Mouse (Mus musculus) liver, embryonic 14.5 days (tissue): ENCODE results near the gene Ruvbl2. TPM values are rescaled to one million over a fixed set of nuclear protein-coding genes. Genes with fewer than 3 reads are reported as not detected.
A peak's percentile ranks its signal among the peaks of the same experiment; 100 is the strongest.

Experiments used
- ATAC-seq: fragments of 200-750 bp; cut with Nextera tagmentation; 2 replicates; pipeline ENCODE4 v1.8.0; 2017; ENCODE audit warnings: moderate number of reproducible peaks, mild to moderate bottlenecking, moderate library complexity; ENCODE audit not compliant: insufficient read depth
- DNase-seq, 3 experiments: peaks; one replicate each; pipeline ENCODE4 v3.0.0-alpha.2; 2012 to 2013; ENCODE audit warnings: low read depth in 3 of 3, low spot score in 3 of 3
- H3K27ac ChIP-seq: fragments of 300-500 bp; sonication (generic); 2 replicates; pipeline ENCODE4 v1.5.1; 2014; ENCODE audit warnings: moderate library complexity, mild to moderate bottlenecking, control low read depth, inconsistent platforms
- H3K27me3 ChIP-seq: fragments of 300-500 bp; sonication (generic); 2 replicates; pipeline ENCODE4 v1.6.1; 2014; ENCODE audit warnings: mild to moderate bottlenecking, low read length, moderate library complexity; ENCODE audit not compliant: control insufficient read depth, insufficient read depth
- H3K36me3 ChIP-seq: fragments of 300-500 bp; sonication (generic); replicated peaks from 2 replicates; pipeline ENCODE4 v1.6.1; 2014; ENCODE audit warnings: low read depth; ENCODE audit not compliant: control insufficient read depth, insufficient read depth
- H3K4me1 ChIP-seq, 2 experiments: fragments of 200-500 bp in 1 of 2; fragments of 300-500 bp in 1 of 2; sonication (generic) in 1 of 2; replicated peaks; 2 replicates each; pipeline ENCODE4 v1.6.1; 2012 to 2014; ENCODE audit warnings: antibody characterized with exemption in 1 of 2, inconsistent platforms in 1 of 2, low read length in 1 of 2; ENCODE audit not compliant: control insufficient read depth in 2 of 2, insufficient read depth in 2 of 2
- H3K4me2 ChIP-seq: fragments of 300-500 bp; sonication (generic); 2 replicates; pipeline ENCODE4 v1.6.1; 2014; ENCODE audit warnings: low read depth, mild to moderate bottlenecking, control low read depth, moderate library complexity
- H3K4me3 ChIP-seq, 2 experiments: fragments of 200-500 bp in 1 of 2; fragments of 300-500 bp in 1 of 2; sonication (generic) in 1 of 2; 2 replicates each; pipeline ENCODE4 v1.5.1; 2012 to 2014; ENCODE audit warnings: low read depth in 2 of 2, low read length in 2 of 2, mild to moderate bottlenecking in 2 of 2, control low read depth in 1 of 2, inconsistent platforms in 1 of 2, moderate library complexity in 1 of 2; ENCODE audit not compliant: insufficient read depth in 1 of 2
- H3K9ac ChIP-seq: fragments of 300-500 bp; sonication (generic); replicated peaks from 2 replicates; pipeline ENCODE4 v1.6.1; 2014; ENCODE audit warnings: mild to moderate bottlenecking, control low read depth, moderate library complexity
- H3K9me3 ChIP-seq: fragments of 300-500 bp; sonication (generic); 2 replicates; pipeline ENCODE4 v1.6.1; 2016; ENCODE audit warnings: low read length, mixed read lengths; ENCODE audit not compliant: control insufficient read depth
- CTCF ChIP-seq: IDR thresholded peaks from 2 replicates; pipeline ENCODE4 v1.5.1; 2016; ENCODE audit warnings: antibody characterized with exemption, low read depth, control low read depth
- EP300 ChIP-seq: IDR thresholded peaks from 2 replicates; pipeline ENCODE4 v1.6.1; 2016; ENCODE audit warnings: antibody characterized with exemption, low read depth
- WGBS: fragments of 180-500 bp; shearing (Covaris S2); extraction: QIAGEN DNeasy Blood & Tissue Kit; methylation state at CpG from one replicate; pipeline ENCODE4 v1.1.7; 2014; ENCODE audit not compliant: insufficient replicate concordance; 5-methylcytosine and 5-hydroxymethylcytosine counted together
- polyA plus RNA-seq, 2 experiments: library from polyadenylated mRNA; depleted of rRNA in 1 of 2; stranded (reverse) in 1 of 2; unstranded in 1 of 2; fragments of >200 nt; fragmentation: Nextera tagmentation in 1 of 2; extraction: Ambion mirVana in 1 of 2; gene quantifications; 2 replicates each; pipeline versions ENCODE4 v1.2.1 to v1.2.3; 2012 to 2014

The Ruvbl2 gene
- polyA plus RNA-seq, 2 experiments = 65.7 to 67.5 TPM

DNA sequence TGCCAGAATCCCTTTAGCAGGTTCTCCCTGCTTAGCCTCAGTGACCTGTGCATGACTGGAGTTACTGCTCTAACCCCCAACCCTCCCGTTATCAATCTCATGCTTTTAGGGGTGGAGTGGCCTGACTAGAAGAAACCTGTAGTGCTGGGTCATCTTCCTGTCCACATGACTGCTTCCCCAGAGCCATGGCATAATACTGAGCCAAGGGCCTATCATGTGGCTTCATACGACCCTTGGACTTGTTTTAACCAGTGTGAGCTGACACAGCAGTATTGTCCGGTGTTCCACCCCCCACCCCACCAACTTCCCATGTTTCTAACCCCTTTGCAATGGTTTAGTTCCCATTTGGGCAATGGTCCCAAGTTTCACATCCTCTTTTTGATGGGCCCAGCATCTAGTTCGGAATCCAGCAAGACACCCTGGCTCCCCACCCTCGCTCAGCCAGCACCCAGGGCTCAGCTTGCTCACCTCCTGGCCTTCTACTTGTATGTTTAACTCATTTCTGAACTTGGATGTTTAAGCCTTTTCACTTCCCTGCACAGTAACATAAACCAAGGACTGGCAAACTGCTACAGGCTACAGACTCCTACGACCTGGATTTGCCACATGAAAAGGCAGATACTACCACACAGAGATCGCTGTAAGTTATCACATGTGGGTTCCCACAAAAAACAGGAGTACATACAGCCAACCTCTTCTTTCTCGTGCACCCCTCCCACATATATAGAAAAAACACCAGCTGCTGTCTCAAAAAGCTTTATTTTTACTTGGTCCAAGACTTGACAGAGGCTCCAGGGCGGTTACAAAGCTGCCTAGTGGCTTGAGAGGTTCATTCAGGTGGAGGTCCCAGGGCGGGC, 19.5 kb upstream of the Ruvbl2 start:
- no peaks in the 10 kb centered on the region for H3K27me3 ChIP-seq
- H3K4me1 ChIP-seq = peaks cover 33 to 38% of the 10 kb centered on the region in 2 experiments
- H3K9me3 ChIP-seq = no peaks in the 10 kb centered on the region
- 40% methylated on average over 9 of the region's 10 CpGs for WGBS
- peak overlapping the region; percentile 96 to 100 for H3K4me3 ChIP-seq
- H3K36me3 ChIP-seq = peaks cover 25% of the 10 kb centered on the region
- H3K9ac ChIP-seq = peak overlapping the region; percentile 98
- peak; percentile 3; the same call in 1 of the 2 replicates for ATAC-seq
- peak overlapping the region; percentile 96 for H3K4me2 ChIP-seq
- peak; percentile 52 to 64 (median 60) for DNase-seq
- H3K27ac ChIP-seq = peak overlapping the region; percentile 91
- TF ChIP-seq CTCF (no peak), EP300 (0 out of 2 replicates have a peak, but pooled peaks have one; percentile 2)

- DNase-seq = no peak
- no peak for TF ChIP-seq CTCF
- no peak for TF ChIP-seq EP300
- peak overlapping the region; percentile 65 for H3K27ac ChIP-seq
- H3K4me1 ChIP-seq = peaks cover 32% of the 10 kb centered on the region in 2 experiments
- H3K4me2 ChIP-seq = peak overlapping the region; percentile 96
- no peaks in the 10 kb centered on the region for H3K27me3 ChIP-seq
- H3K4me3 ChIP-seq = peak overlapping the region; percentile 22 to 100; a peak in 3 of 4 replicates
- ATAC-seq = no peak
- no peaks in the 10 kb centered on the region for H3K9me3 ChIP-seq
- H3K9ac ChIP-seq = no peak overlapping the region
- WGBS = 55% methylated on average over 9 of the region's 9 CpGs
- H3K36me3 ChIP-seq = peaks cover 20% of the 10 kb centered on the region
Measured at GRCm38 (mm10) chr7:45456721-45457203, 18.9 kb upstream of the Ruvbl2 start.

DNA sequence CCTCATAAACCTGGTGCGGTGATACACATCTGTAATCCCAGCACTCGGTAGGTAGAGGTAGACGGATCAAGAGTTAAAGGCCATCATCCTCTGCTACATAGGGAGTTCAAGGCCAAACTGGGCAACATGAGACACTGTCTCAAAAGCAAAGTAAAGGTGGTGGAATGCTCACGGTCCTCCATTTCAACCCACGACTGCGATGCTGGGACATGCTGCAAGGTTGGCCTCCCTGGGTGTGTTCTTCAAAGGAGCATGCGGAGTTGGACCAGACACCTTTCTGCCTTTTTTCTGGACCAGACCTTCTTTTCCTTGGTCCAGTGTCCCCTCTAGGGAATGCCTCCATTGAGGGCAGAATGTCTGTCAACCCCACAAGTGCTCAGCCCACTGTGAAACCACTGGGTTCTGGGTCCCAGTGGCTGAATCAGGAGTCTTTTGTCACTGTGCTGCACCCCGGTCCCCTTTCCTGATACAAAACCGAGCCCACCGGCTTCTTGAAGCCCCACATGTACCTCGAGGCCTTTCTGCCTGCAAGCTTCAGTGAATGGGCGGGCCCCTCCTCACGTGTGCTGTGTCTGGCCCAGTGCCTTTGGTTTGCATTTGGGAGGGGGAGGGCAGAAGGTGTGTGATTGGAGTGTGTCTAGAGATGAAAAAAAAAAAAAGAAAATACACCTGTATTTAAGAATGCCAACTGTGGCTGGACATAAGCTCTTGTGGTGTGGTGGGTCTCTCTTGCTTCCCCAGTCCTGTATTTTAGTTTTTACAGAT, 18.2 kb upstream of the Ruvbl2 start:
- WGBS = 76% methylated on average over 13 of the region's 13 CpGs
- no peak for DNase-seq

DNA sequence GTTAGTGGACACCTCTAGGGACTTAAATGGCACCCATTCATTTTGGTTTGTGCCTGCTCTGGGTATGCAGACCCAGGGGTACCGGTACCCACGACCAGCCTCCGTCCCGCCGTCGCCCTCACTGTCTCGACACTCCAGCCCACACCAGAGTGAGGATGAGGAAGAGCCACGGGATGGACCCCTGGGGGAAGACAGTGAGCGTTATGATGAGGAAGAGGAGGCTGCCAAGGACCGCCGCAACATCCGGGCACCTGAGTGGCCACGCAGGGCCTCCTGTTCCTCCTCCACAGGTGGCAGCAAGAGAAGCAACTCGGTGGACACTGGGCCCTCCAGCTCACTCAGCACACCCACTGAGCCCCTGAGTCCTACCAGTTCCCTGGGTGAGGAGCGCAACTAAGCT, 17.1 kb upstream of the Ruvbl2 start:
- DNase-seq (no peak), ATAC-seq (no peak)
- H3K27ac ChIP-seq = no peak overlapping the region
- no peak overlapping the region for H3K4me3 ChIP-seq
- no peak for TF ChIP-seq EP300
- no peak for TF ChIP-seq CTCF
- no peak overlapping the region for H3K4me2 ChIP-seq
- no peaks in the 10 kb centered on the region for H3K27me3 ChIP-seq
- H3K36me3 ChIP-seq = peaks cover 17% of the 10 kb centered on the region
- 85% methylated on average over 15 of the region's 15 CpGs for WGBS
- H3K4me1 ChIP-seq = peaks cover 18 to 24% of the 10 kb centered on the region in 2 experiments
- H3K9me3 ChIP-seq = no peaks in the 10 kb centered on the region
- H3K9ac ChIP-seq = no peak overlapping the region

More for the DNA sequence above, 18.2 kb upstream of the Ruvbl2 start:
- peaks cover 28 to 32% of the 10 kb centered on the region in 2 experiments for H3K4me1 ChIP-seq
- H3K36me3 ChIP-seq = peaks cover 17% of the 10 kb centered on the region
- ATAC-seq = no peak
- no peak overlapping the region for H3K4me3 ChIP-seq
- TF ChIP-seq CTCF (no peak), EP300 (no peak)
- H3K27ac ChIP-seq = peak overlapping the region; percentile 27
- no peaks in the 10 kb centered on the region for H3K9me3 ChIP-seq
- no peak overlapping the region for H3K9ac ChIP-seq
- H3K27me3 ChIP-seq = no peaks in the 10 kb centered on the region
- no peak overlapping the region for H3K4me2 ChIP-seq
